Mouse (Mus musculus) lung, embryonic 14.5 days (tissue): ENCODE data around the gene Ssbp3. TPM values are rescaled to one million over a fixed set of nuclear protein-coding genes. Genes with fewer than 3 reads are reported as not detected.

Experiments used
- ATAC-seq: fragments of 200-750 bp; cut with Nextera tagmentation; 2 replicates; pipeline ENCODE4 v1.8.0; 2017; ENCODE audit warnings: mild to moderate bottlenecking, moderate TSS enrichment, moderate library complexity; ENCODE audit not compliant: insufficient read depth
- DNase-seq: peaks from one replicate; pipeline ENCODE4 v3.0.0-alpha.2; 2015
- H3K27ac ChIP-seq: fragments of 300-500 bp; sonication (generic); 2 replicates; pipeline ENCODE4 v1.5.1; 2014; ENCODE audit warnings: low read depth, mild to moderate bottlenecking, moderate library complexity
- H3K27me3 ChIP-seq: fragments of 300-500 bp; sonication (generic); 2 replicates; pipeline ENCODE4 v1.6.1; 2014; ENCODE audit warnings: low read length, control low read depth; ENCODE audit not compliant: insufficient read depth
- H3K36me3 ChIP-seq: fragments of 300-500 bp; sonication (generic); 2 replicates; pipeline ENCODE4 v1.6.1; 2014; ENCODE audit warnings: control low read depth; ENCODE audit not compliant: insufficient read depth
- H3K4me1 ChIP-seq: fragments of 300-500 bp; sonication (generic); 2 replicates; pipeline ENCODE4 v1.6.1; 2014; ENCODE audit warnings: antibody characterized with exemption, control low read depth; ENCODE audit not compliant: insufficient read depth
- H3K4me2 ChIP-seq: fragments of 300-500 bp; sonication (generic); 2 replicates; pipeline ENCODE4 v1.6.1; 2014; ENCODE audit warnings: mild to moderate bottlenecking
- H3K4me3 ChIP-seq: fragments of 300-500 bp; sonication (generic); 2 replicates; pipeline ENCODE4 v1.5.1; 2014; ENCODE audit warnings: low read depth, low read length
- H3K9ac ChIP-seq: fragments of 300-500 bp; sonication (generic); 2 replicates; pipeline ENCODE4 v1.6.1; 2014
- H3K9me3 ChIP-seq: fragments of 300-500 bp; sonication (generic); 2 replicates; pipeline ENCODE4 v1.6.1; 2016; ENCODE audit warnings: low read depth, low read length, control low read depth
- CTCF ChIP-seq: IDR thresholded peaks from 2 replicates; pipeline ENCODE4 v1.5.1; 2016; ENCODE audit warnings: antibody characterized with exemption, low read depth
- WGBS: fragments of 180-500 bp; shearing (Covaris S2); extraction: QIAGEN DNeasy Blood & Tissue Kit; methylation state at CpG from one replicate; pipeline ENCODE4 v1.1.7; 2014; 5-methylcytosine and 5-hydroxymethylcytosine counted together
- polyA plus RNA-seq: library from polyadenylated mRNA; unstranded; fragments of >200 nt; fragmentation: Nextera tagmentation; extraction: Ambion mirVana; gene quantifications from 2 replicates; pipeline ENCODE4 v1.2.1, GENCODE M21; 2014

The Ssbp3 gene
- polyA plus RNA-seq, 1 experiment from 2014 or later = 80.2 TPM

GRCm38 (mm10) chr4:106907701-106908425 lies 2.6 kb upstream of the Ssbp3 start:
- DNase-seq = peak; percentile 80
- Histone ChIP-seq H3K36me3 (no peaks in the 10 kb centered on the region), H3K4me3 (peak overlapping the region; percentile 22), H3K4me1 (peaks cover 29% of the 10 kb centered on the region), H3K27ac (peak overlapping the region; percentile 99), H3K4me2 (peak overlapping the region; percentile 93), H3K9me3 (no peaks in the 10 kb centered on the region), H3K27me3 (no peaks in the 10 kb centered on the region), H3K9ac (peak overlapping the region; percentile 46)
- WGBS = 4% methylated on average over 17 of the region's 17 CpGs
- TF ChIP-seq CTCF = no peak
- ATAC-seq = peak; percentile 28; the same call in 1 of the 2 replicates

GRCm38 (mm10) chr4:106908426-106908809 lies 2.1 kb upstream of the Ssbp3 start:
- Histone ChIP-seq H3K4me2 (peak overlapping the region; percentile 93), H3K4me1 (peaks cover 32% of the 10 kb centered on the region), H3K9me3 (no peaks in the 10 kb centered on the region), H3K27me3 (no peaks in the 10 kb centered on the region), H3K4me3 (peak overlapping the region; percentile 22; the same call in 1 of the 2 replicates), H3K9ac (no peak overlapping the region), H3K36me3 (no peaks in the 10 kb centered on the region), H3K27ac (peak overlapping the region; percentile 99)
- DNase-seq (peak; percentile 78), ATAC-seq (no peak)
- WGBS = 12% methylated on average over 3 of the region's 3 CpGs
- TF ChIP-seq CTCF = no peak

DNA sequence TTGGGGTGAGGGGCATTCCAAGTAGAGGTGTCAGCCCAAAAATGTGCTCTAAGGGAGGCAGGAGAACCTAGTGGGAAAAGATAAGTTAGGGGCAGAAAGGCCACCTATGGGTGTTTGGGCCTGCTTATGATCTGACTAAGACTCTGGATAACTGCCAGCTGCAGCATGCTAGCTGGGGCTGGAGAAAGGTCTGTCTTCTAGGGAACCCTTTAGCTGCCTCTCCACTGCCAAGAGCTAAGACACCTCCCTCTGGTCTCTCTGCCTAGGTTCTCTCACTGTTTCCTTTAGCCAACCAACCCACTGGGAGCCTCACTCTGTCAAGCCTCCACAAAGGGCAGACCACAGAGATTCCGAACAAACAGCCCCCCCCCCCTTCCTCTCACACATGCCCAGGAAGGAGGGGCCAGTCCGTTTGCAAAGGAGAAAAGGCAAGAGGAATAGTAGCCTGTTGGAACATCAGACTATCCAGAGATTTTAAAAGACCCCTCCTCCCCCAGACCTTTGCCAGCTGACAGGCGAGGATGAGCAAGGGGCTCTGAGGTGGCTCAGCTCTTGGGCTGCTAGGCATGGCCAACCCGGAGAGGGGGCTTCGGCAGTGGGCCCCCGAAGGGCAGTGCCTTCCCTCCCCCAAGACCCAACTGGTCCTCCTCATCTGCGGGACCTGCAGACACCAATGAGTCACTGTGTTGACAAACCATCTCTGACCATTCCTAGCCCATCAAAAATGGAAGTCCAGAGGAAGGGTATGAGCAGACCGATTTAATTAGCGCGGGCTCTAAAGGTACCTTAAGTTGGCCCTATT lies 1.4 kb upstream of the Ssbp3 start:
- Histone ChIP-seq H3K36me3 (0 out of 2 replicates have a peak, but pooled peaks cover under 1% of the 10 kb centered on the region), H3K4me1 (peaks cover 37% of the 10 kb centered on the region), H3K27ac (peak overlapping the region; percentile 99), H3K4me3 (peak overlapping the region; percentile 100), H3K27me3 (no peaks in the 10 kb centered on the region), H3K9me3 (no peaks in the 10 kb centered on the region), H3K9ac (peak overlapping the region; percentile 4), H3K4me2 (peak overlapping the region; percentile 93)
- WGBS = 7% methylated on average over 10 of the region's 10 CpGs
- no peak for TF ChIP-seq CTCF
- DNase-seq (peak; percentile 90), ATAC-seq (peak; percentile 61)

GRCm38 (mm10) chr4:106909797-106910196 lies 704 bp upstream of the Ssbp3 start:
- no peak for TF ChIP-seq CTCF
- Histone ChIP-seq H3K4me2 (peak overlapping the region; percentile 93), H3K4me3 (peak overlapping the region; percentile 100), H3K27me3 (no peaks in the 10 kb centered on the region), H3K9ac (peak overlapping the region; percentile 4), H3K9me3 (no peaks in the 10 kb centered on the region), H3K36me3 (peaks cover 7% of the 10 kb centered on the region), H3K27ac (peak overlapping the region; percentile 99), H3K4me1 (peaks cover 37% of the 10 kb centered on the region)
- ATAC-seq (no peak), DNase-seq (no peak)
- under 1% methylated on average over 6 of the region's 6 CpGs for WGBS

DNA sequence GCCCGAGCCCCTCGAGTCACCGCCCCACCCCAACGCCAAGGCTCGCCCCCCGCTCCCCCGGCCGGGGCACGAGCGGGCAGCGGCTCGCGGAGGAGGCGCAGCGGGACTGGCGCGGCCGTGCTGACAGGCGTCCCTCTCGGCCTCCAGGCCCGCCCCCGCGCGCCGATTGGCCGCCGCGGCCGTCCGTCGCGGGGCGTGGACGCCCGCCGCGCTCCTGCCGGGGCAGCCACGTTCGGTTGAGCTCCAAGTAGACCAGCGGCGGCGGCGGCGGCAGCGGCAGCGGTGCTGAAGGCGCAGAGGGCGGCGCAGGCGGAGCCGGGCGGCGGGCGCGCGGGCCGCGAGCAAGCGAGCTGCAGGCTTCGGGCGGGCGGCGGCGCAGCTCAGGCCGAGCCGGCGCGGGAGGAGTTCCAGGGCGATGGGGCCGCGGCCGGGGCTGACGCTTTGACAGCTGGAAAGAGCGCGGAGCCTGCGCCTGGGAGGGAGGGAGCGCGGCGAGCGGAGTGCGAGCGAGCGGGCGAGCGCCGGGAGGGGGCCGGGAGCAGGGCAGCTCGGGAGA lies 823 bp downstream of the Ssbp3 start:
- DNase-seq (peak; percentile 97), ATAC-seq (peak; percentile 79)
- Histone ChIP-seq H3K4me1 (peaks cover 37% of the 10 kb centered on the region), H3K27me3 (no peaks in the 10 kb centered on the region), H3K9ac (peak overlapping the region; percentile 97), H3K4me3 (peak overlapping the region; percentile 100), H3K36me3 (peaks cover 22% of the 10 kb centered on the region), H3K27ac (peak overlapping the region; percentile 99), H3K9me3 (no peaks in the 10 kb centered on the region), H3K4me2 (peak overlapping the region; percentile 93)
- under 1% methylated on average over 77 of the region's 89 CpGs for WGBS
- no peak for TF ChIP-seq CTCF

DNA sequence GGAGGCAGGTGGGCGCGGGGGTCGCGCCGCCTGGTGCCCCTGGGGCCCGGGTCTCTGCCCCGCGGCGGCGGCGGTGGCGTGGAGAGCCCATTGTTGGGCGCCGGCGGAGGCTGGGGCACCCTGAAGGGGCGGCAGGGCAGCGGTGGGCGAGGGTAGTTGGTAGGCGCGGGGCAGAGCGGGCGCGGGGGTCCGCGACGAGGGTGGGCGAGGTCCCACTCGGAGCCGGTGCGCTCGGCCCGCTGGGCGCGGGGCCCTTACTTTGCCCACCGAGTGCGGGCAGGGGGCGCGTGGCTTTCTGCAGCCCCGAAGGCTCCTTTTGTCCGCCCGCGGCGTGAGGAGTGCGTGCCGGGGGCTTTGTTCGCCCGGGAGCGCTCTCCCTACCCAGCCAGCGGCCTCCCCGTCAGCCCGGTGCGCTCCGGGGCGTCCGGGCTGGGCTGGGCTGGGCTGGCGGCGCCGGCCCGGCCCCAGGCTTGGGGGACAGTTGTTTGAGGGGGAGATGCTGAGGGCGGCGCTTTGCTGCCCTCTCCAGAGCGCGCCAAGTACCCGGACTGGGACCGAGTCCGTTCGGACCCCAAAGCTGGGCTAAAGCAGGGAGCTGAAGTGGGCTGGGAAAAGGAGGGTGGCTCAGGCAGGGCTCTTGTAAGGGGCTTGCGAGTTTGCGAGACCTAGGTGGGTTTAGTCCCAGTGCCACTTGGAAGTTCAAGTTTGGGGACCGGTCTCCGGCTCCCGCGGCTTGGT lies 1.6 kb downstream of the Ssbp3 start:
- TF ChIP-seq CTCF = no peak
- Histone ChIP-seq H3K4me3 (peak overlapping the region; percentile 100), H3K4me2 (peak overlapping the region; percentile 93), H3K9ac (peak overlapping the region; percentile 97), H3K36me3 (peaks cover 30% of the 10 kb centered on the region), H3K27me3 (no peaks in the 10 kb centered on the region), H3K4me1 (peaks cover 36% of the 10 kb centered on the region), H3K9me3 (no peaks in the 10 kb centered on the region), H3K27ac (peak overlapping the region; percentile 99)
- peak; percentile 69 for DNase-seq
- under 1% methylated on average over 70 of the region's 73 CpGs for WGBS
- no peak; the same call in 1 of the 2 replicates for ATAC-seq
